Mouse (Mus musculus) layer of hippocampus, adult 9-10 months (tissue): ENCODE data around the gene Tmsb15b2.
"Not testable (repeated sequence)": the region's sequence is repeated elsewhere in the genome, so short reads cannot be mapped to it uniquely, and the experiment has no call there.

ENCODE experiments used
- DNase-seq: peaks from one replicate; pipeline ENCODE4 v3.0.0; 2022; ENCODE audit warnings: low spot score

Tmsb15b2 gene

DNA sequence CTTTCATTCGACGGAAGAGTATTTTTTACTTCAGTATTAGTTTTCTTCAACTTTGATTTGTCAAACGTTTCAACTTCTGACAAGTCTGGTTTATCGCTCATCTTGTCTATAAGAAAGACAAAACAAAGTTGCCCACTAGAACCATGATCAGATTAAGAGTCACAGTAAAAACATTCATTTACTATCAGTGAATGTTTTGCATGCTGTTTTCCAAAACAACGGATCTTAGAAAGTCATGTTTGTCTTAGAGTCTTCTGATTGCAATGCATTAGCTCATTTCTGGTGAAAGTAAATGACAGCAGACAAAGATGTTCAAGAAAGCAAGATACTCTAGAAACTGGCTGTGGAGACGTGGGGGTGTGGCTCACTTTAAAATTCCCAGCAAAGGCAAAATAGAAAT, at the start of gene Tmsb15b2:
Tmsb15b2 (minus strand) TSS at position 101 of the 400 bp plus-strand sequence.
- not testable (repeated sequence) for DNase-seq

DNA sequence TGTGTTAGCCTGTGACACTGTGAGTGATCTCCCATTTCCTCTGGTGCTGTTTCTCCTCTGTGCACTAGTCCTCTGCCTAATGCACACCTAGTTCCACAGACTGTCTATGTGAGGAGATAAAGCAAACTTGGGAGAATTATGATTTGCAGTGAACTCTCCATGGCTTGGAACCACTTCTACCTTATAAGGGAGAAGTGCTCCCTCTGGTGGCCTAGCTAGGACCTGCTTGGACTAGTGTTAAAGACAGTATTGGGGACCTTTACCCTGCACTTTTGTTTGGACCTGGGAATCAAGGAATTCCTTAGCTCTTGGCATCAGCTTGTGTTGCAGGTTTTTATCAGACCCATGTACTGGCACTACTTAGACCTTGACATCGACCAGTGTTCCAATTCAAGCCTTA, 44.0 kb upstream of the Tmsb15b2 start:
- peak; percentile 61 for DNase-seq

DNA sequence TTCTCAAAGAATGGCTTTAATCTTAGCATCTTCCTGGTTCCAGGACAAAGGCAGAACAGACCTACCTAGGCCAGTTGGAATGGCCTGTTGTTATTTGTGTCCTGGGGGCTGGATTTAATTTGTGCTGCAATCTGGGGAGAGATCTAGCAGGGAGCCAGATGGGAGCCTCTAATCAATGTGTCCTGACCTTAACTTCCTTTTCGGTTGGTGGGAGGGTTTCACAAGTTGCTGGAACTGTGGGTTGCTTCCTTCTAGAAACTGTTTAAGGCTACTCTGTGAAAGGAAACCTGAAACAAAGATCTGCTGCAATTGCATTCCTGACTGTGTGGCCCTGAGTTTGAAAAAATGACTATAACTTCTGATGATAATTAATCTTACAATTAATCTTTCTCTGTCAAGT, 42.4 kb upstream of the Tmsb15b2 start:
- no peak for DNase-seq

DNA sequence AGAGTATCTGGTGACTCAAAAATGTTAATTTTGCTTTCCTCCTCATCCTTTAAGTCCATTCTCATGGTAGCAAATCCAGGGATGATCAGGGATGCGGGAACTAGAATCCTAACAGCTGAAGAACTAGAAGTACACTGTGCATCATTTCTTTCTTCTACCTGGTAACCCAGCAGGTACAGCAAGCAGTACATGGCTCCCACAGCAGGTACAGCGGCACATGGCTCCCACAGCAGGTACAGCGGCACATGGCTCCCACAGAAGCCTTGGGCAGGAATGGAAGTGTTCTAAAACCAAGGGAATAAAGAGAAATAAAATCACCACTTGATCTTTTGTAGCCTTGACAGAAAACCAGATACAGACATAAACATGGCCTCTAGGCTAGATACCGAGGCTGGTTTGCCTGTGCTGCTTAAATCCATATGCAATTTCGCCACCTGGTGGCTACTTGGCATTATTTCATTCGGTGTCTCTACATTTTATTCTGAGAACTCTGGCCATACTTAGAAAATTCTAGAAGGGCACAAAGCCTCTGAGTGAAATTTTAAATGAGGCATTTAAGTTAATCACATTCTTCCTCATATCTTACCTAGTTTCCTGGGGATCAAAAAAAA, 39.9 kb upstream of the Tmsb15b2 start:
- DNase-seq = peak; percentile 35

DNA sequence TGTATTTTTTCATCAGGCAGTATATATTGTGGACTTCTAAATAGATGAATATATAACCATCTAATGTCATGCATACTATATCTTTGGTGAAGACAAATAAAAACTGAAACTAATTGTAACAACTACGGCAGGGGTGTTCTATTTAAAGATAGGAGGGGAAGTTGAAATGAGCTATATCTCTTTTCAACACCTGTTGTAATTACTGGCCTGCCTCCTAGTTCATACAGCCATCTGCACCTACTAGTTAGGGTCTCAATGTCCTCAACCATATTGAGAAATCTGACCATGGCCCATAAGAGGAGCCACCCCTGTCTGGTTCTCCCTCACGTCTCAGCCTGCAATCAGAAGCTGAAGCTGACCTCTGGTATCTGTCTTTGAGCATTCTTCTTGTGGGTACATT, 21.0 kb upstream of the Tmsb15b2 start:
- DNase-seq = no peak

DNA sequence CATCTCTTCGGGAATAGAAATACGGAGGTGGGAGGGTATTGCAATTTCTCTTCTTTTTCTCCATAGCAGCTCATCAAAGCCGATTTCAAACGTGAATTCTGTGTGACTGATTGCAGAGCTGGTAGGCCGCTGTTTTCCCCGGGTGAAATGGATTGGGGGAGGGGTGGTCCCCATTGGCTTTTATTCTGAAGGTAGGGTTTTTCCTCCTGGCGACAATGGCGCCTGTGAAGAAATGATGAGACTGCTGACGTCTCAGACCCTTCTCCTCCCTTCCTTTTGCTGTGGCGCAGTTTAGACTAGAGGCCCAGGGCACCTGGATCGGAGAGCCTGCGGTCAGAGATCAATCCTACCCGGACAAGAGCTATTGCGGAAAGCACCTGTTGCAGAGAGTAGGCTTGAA, 18.3 kb upstream of the Tmsb15b2 start:
- DNase-seq = no peak

DNA sequence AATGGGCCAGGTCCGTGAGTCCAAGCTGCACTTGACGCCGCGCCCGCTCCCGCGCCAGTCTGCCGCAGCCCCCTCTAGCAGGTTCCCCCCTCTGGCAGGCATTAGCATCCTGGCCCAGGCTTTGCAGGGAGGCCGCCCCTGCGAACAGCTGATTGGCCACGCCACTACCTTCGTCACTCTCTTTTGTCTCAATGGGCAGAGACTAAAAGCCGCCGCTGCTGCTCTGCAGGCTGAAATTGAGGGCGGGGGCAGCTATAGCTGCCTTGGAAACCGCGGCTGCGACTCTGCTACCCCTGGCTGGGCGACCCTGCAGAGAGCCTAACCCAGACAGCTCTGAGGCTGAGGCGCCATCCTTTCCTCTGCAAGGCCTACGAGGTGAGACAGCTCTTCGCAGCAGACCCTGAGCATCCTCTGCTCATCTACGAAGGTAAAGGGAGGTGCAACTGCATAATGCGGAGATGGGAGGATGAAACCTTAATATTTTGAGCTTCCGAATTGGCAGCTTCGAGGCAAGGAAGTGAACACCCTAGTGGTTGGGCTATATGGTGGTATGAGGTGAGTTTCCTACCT, 17.8 kb upstream of the Tmsb15b2 start, which contains the start of gene Zcchc18:
Zcchc18 (plus strand) TSS at position 178 of the 570 bp plus-strand sequence.
- DNase-seq = peak; percentile 56

DNA sequence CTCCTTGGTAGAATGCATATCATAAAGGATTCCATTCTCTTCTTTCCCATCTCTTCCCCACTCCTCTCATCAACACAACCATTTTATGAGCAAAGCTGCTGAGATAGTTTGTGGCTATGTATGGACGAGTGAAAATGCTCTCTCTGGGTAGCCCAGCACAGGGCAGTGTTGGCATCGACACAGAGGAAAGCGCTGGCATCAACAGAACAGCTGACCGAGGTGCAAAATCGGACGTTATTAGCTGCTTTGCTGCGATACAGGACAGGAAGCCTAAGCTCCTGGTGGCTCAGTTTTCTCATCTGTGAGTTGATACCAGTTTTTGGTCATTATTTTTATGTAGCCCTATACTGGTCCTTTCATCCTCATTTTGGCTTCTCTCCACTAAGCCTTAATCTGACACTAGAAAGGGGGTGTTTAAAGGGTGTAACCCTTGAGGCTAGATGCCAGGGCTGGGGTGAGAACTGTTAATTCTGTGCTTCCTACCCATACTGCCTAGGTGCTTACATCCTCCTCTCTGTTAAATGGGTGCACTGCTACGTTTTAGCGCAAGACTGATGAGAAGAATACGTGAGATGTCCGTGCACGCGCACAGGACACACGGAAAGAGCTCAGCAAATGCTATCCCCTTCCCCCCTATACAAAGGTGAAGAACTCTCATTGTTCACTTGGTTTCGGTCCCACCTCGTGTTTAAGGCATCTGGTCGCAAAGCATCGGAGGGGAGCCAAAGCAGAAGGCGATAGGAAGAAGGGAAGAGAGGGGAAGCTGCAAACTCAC, 17.1 kb upstream of the Tmsb15b2 start:
- no peak for DNase-seq

DNA sequence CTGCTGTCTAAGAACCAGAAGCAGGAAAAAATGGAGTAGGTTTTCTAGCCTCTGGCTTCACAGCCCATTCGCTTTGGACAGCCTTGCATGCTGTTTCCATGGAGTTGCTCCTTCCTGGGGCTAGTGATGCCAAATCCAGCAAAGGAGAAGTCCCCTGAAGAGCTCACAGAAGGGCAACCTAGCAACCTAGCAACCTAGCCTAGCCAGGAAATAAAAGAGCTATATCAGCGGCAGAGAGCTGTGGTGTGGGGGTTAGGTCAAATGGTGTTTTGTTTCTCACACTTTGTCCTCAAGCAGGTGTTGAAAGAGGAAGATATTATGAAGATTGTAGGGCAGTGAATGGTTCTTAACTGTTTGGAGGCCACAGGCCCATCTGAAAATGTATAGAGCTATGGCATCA, 16.0 kb upstream of the Tmsb15b2 start:
- no peak for DNase-seq

DNA sequence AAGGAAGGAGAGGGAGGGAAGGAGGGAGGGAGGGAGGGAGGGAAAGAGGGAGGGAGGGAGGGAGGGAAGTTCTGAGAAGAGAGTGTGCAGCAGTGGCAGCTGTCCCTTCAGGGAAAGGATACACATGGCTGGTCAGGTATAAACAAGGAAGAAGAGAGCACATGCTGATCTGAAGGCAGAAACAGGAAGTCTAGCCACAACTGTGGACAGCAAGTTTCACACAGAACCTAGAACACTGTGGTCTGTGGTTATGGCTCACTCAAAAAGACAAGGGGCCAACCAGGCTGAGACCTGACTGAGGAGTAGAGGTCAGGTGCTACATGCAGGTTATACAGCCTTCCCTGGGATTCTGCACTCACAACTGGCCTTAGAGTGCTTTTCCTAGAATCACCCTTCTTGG, 10.7 kb upstream of the Tmsb15b2 start:
- DNase-seq = no peak

DNA sequence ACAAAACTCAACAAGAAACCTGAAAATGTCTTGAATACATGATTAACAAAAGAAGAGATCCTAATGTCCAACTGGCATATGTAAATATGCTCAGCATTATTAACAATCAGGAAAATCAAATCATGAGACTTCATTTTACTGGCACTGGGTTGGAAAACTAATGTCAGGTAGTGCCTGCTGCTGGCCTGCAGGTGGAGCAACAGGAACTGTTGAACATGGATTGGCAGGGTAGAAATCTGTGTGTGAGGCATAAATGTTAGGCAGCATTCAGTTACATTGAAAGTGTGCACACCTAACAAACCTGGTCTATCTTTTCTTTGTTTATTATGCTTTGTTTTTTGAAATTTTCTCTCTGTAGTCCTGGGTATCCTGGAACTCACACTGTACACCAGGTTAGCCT, 3.3 kb upstream of the Tmsb15b2 start:
- no peak for DNase-seq

DNA sequence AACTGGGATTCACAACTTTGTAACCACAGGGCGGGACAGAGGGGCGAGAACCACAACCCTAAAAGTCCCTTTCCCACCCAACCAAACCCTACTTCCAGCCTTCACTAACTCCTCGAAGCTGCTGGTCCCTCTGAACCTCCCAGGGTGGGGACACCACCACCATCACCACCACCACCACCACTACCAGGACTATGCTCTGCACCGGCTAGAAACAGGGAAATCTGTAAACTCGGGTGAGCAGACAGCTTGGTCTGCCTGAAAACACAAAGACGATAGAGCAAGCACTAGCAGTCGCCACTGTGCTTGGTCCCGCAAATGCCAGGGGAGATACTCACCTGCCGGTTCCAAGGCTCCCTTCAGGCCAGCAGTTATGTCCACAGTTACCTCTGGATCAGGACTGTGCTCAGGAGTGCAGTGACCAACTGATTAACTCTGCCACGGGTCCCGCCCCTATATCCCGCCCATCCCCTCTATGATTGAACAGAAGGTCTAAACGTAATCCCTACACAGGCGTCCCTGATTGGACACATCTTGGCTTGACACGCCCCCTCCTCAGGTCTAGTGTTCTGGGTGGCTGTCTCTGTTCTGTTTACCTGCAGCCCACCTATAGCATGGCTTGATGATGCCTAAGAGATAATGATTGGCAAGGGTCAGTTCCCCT, 1.3 kb upstream of the Tmsb15b2 start, which contains the start of the genes Tmsb15l and Tmsb15b1:
Tmsb15l (minus strand) TSS at position 446 of the 661 bp plus-strand sequence.
Tmsb15b1 (minus strand) TSS at position 451 of the 661 bp plus-strand sequence.
- no peak for DNase-seq

DNA sequence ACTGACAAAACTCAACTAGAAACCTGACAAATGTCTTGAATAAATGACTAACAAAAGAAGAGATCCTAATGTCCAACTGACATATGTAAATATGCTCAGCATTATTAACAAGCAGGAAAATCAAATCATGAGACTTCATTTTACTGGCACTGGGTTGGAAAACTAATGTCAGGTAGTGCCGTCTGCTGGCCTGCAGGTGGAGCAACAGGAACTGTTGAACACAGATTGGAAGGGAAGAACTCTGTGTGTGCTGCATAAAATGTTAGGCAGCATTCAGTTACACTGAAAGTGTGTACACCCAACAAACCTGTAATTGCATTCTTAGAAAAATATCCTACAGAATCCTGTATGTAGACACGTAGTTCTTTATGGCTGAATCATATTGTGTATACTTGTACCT, 15.6 kb downstream of the Tmsb15b2 start:
- no peak for DNase-seq

DNA sequence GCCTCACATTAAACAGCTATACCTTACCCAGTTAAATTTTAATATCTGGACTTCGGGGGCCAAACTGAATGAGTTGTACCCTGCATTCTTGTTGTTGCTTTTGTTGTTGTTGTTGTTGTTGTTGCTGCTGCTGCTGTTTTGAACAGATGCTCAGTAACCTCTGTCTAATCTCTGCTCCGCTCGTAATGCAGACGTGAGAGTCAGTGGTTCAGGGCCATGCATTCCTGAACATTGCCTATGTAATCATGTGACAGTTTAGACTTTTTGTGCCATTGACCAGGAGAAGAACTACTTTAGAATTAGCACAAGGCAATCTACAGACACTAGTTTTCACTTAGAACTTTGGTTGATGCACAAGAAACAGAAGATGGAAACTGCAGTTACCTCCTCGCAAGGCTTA, 17.0 kb downstream of the Tmsb15b2 start:
- not testable (repeated sequence) for DNase-seq

DNA sequence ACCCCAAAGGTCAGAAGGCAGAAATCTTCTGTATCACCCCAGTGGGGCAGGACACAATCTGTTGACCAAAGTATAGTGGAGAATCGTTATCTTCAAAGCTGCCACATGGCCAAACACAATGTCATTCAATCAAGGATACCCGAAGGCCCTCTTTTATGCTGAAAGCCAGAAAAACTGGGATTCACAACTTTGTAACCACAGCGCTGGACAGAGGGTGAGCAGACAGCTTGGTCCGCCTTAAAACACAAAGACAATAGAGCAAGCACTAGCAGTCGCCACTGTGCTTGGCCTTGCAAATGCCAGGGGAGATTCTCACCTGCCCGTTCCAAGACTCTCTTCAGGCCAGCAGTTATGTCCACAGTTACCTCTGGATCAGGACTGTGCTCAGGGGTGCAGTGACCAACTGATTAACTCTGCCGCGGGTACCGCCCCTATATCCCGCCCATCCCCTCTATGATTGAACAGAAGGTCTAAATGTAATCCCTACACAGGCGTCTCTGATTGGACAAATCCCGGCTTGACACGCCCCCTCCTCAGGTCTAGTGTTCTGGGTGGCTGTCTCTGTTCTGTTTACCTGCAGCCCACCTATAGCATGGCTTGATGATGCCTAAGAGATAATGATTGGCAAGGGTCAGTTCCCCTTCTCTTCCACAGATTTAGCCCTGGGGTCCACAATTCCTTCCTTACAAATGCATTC, 17.6 kb downstream of the Tmsb15b2 start:
- DNase-seq = peak; percentile 78

DNA sequence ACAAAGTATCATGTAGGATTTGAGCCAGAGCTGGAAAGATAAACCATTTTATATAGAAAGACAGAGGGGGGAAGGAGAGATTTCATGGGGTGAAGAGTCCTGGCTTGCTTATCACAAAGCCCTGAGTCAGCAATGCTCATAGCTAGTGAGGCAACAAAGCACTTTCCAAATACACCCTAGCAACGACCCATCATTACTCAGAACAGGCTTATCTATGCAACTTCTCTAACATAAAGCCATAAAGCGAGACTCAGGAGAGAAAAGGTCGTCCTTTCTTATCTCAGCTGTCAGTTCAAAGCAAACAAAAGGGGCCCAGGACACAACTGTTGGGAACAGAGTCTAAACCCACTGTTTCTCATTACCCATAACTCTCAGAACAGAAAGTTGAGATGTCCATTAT, 37.3 kb downstream of the Tmsb15b2 start:
- no peak for DNase-seq

DNA sequence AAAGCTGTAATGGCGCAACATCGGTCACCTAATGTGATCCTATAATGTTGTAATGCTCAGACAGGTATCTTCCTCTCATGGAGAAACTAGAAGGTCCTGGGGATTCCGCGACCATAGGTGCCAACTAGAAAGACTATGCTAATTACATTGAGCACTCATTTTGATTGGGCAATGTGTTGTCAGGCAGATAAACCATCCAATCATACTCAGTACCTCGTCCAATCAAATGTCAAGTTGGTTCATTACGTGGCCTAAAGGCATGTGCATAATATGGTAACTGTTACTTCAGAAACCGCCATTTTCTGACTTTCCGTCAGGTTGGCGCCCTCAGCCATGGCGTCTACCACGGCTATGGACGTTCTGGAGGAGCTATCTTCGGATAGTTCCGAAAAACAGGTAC, 48.3 kb downstream of the Tmsb15b2 start, which contains the start of gene H2bfm:
H2bfm (plus strand) TSS at position 295 of the 400 bp plus-strand sequence.
- DNase-seq = no peak

DNA sequence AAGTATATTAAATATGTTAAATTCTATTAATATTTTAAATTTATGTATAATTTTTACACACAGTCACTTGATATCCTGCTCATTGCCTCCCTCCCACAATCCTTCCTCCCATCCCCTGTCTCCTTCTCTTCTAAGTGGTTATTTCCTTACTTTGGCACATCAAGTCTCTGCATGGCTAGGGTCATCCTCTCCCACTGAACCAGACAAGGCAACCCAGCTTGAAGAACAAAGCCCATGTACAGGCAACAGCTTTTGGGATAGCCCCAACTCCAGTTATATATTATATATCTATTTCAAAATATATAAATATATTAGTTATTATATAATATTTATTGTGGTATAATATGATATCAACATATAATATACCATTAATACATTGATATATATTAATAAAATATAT, 49.4 kb downstream of the Tmsb15b2 start:
- DNase-seq = no peak
